Mouse (Mus musculus) cerebellum, adult 9-11 months (tissue): ENCODE measurements around the gene Tns1.

Source experiments
- DNase-seq: peaks from one replicate; pipeline ENCODE4 v3.0.0; 2022

The Tns1 gene

GRCm38 (mm10) chr1:73985611-73986010 lies 138.6 kb downstream of the Tns1 start:
- DNase-seq, result no peak

GRCm38 (mm10) chr1:73979214-73979613 lies 145.0 kb downstream of the Tns1 start:
- peak; percentile 36 for DNase-seq

- no peak for DNase-seq
Observed at GRCm38 (mm10) chr1:73978576-73978975, 145.7 kb downstream of the Tns1 start.

- DNase-seq, result no peak
Observed at GRCm38 (mm10) chr1:73973992-73974391, 150.3 kb downstream of the Tns1 start.

- no peak for DNase-seq
Observed at GRCm38 (mm10) chr1:73972726-73973125, 151.5 kb downstream of the Tns1 start.

- no peak for DNase-seq
Observed at GRCm38 (mm10) chr1:73970161-73970730, 154.0 kb downstream of the Tns1 start.

- no peak for DNase-seq
Observed at GRCm38 (mm10) chr1:73968712-73969511, 155.3 kb downstream of the Tns1 start.

- no peak for DNase-seq
Observed at GRCm38 (mm10) chr1:73966411-73967238, 157.6 kb downstream of the Tns1 start.

- DNase-seq, result no peak
Observed at GRCm38 (mm10) chr1:73964151-73964743, 160.0 kb downstream of the Tns1 start.

- no peak for DNase-seq
Observed at GRCm38 (mm10) chr1:73963626-73964025, 160.6 kb downstream of the Tns1 start.

- no peak for DNase-seq
Observed at GRCm38 (mm10) chr1:73962668-73963371, 161.4 kb downstream of the Tns1 start.

- peak; percentile 21 for DNase-seq
Observed at GRCm38 (mm10) chr1:73962049-73962448, 162.2 kb downstream of the Tns1 start.

GRCm38 (mm10) chr1:73959758-73960157 lies 164.5 kb downstream of the Tns1 start:
- DNase-seq, result no peak

- no peak for DNase-seq
Observed at GRCm38 (mm10) chr1:73959344-73959743, 164.9 kb downstream of the Tns1 start.

- DNase-seq, result no peak
Observed at GRCm38 (mm10) chr1:73958210-73958983, 165.9 kb downstream of the Tns1 start.

GRCm38 (mm10) chr1:73957428-73957827 lies 166.8 kb downstream of the Tns1 start:
- DNase-seq, result no peak

- no peak for DNase-seq
Observed at GRCm38 (mm10) chr1:73956320-73956719, 167.9 kb downstream of the Tns1 start.

GRCm38 (mm10) chr1:73955259-73955842 lies 168.9 kb downstream of the Tns1 start:
- DNase-seq, result no peak

- DNase-seq, result no peak
Observed at GRCm38 (mm10) chr1:73954614-73955013, 169.6 kb downstream of the Tns1 start.

- no peak for DNase-seq
Observed at GRCm38 (mm10) chr1:73954015-73954408, 170.2 kb downstream of the Tns1 start.

- no peak for DNase-seq
Observed at GRCm38 (mm10) chr1:73953317-73954014, 170.8 kb downstream of the Tns1 start.
